15 mouse cellular contexts compared by ENCODE assay signal in the genomic region with DNA sequence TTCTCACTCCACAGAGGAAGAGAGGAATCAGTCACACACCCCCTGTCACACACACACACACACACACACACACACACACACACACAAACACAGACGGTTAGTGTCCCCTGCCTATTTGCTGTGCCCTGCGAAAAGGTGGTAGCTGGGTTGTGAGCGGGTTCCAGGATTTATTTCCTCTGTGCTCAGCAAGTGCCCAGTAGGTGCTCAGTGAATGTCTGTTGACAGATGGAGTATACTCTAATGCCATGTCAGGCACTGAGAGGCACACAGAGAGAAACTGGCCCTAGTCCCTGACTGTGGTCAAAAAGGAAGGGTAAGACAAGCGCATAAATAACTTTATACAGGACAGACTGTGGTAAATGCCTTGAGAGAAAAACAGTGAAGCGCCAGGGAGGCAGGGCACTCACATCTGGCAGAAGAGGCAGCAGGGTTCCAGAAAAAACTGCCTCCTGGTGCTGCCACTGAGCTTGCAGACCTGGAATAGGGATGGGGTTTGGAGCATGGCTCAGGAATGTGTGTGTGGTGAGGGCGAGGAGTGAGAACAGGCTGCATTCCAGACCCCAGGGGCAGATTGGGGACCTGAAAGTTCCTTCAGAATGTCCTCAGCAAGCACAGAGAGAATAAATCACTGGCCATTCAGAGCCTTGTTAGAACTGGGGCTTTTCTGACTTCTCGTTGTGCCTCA. TPM values are rescaled to one million over a fixed set of nuclear protein-coding genes. Genes with fewer than 3 reads are reported as not detected.
DNase-seq lines count a peak whose midpoint lies in the region; ATAC-seq and TF ChIP-seq lines count a peak whose summit lies in the region.
"Had no signal": no experiment of that assay in that cellular context is flagged by ENCODE, and none has a peak within 500 bp of the region (broad histone marks: within the 10 kb centered on the region; RNA-seq: fewer than 3 reads in every experiment).

No protein-coding gene starts in this region.

- peak overlapping the region; percentile 54 for H3K27ac ChIP-seq in heart, embryonic 11.5 days (ENCODE audit: low read depth, low read length)
- H3K27ac ChIP-seq in midbrain, embryonic 11.5 days (ENCODE audit: low read depth, low read length): no peak overlapping the region
- no peak overlapping the region for H3K27ac ChIP-seq in midbrain, embryonic 15.5 days
- H3K27ac ChIP-seq in layer of hippocampus, adult 2 months: no peak overlapping the region
- H3K27ac ChIP-seq: forebrain, embryonic 10.5 days; limb, embryonic 15.5 days; stomach, embryonic 15.5 days had no signal

- H3K27me3 ChIP-seq in heart, embryonic 11.5 days (ENCODE audit: control insufficient read depth, insufficient read depth, low read length): peaks cover 2% of the 10 kb centered on the region; the same call in 1 of the 2 replicates
- peaks cover 9% of the 10 kb centered on the region for H3K27me3 ChIP-seq in midbrain, embryonic 11.5 days (ENCODE audit: control insufficient read depth, insufficient read depth, low read length)
- H3K27me3 ChIP-seq in midbrain, embryonic 15.5 days (replicated peaks): peaks cover 3% of the 10 kb centered on the region
- H3K27me3 ChIP-seq: stomach, embryonic 15.5 days had no signal

- no peak for ATAC-seq in heart, embryonic 11.5 days (replicated peaks; ENCODE audit: insufficient number of reproducible peaks, low FRiP score, low TSS enrichment)
- no peak for ATAC-seq in midbrain, embryonic 11.5 days (ENCODE audit: low FRiP score)
- no peak for ATAC-seq in midbrain, embryonic 15.5 days (replicated peaks)
- ATAC-seq: inflammation-experienced regulatory T-cells, adult 6 months had no signal

- no peaks in the 10 kb centered on the region for H3K4me1 ChIP-seq in heart, embryonic 11.5 days (ENCODE audit: control insufficient read depth, insufficient read depth, low read length)
- H3K4me1 ChIP-seq in midbrain, embryonic 11.5 days (ENCODE audit: control insufficient read depth, insufficient read depth, low read length): no peaks in the 10 kb centered on the region
- no peaks in the 10 kb centered on the region for H3K4me1 ChIP-seq in midbrain, embryonic 15.5 days
- H3K4me1 ChIP-seq: limb, embryonic 15.5 days; stomach, embryonic 15.5 days had no signal

- H3K36me3 ChIP-seq in heart, embryonic 11.5 days (ENCODE audit: control insufficient read depth, insufficient read depth, low read length): no peaks in the 10 kb centered on the region
- no peaks in the 10 kb centered on the region for H3K36me3 ChIP-seq in midbrain, embryonic 11.5 days (ENCODE audit: control insufficient read depth, insufficient read depth, low read length)
- H3K36me3 ChIP-seq in midbrain, embryonic 15.5 days (replicated peaks): no peaks in the 10 kb centered on the region
- H3K36me3 ChIP-seq: forebrain, embryonic 10.5 days; limb, embryonic 15.5 days; stomach, embryonic 15.5 days had no signal

- no peak overlapping the region for H3K9ac ChIP-seq in heart, embryonic 11.5 days (ENCODE audit: low read depth, low read length)
- no peak overlapping the region for H3K9ac ChIP-seq in midbrain, embryonic 11.5 days (ENCODE audit: low read length)
- no peak overlapping the region for H3K9ac ChIP-seq in midbrain, embryonic 15.5 days
- H3K9ac ChIP-seq: limb, embryonic 15.5 days; lung, embryonic 14.5 days; stomach, embryonic 15.5 days had no signal

- no peaks in the 10 kb centered on the region for H3K9me3 ChIP-seq in heart, embryonic 11.5 days (replicated peaks; ENCODE audit: control insufficient read depth, low read length)
- H3K9me3 ChIP-seq in midbrain, embryonic 11.5 days (ENCODE audit: control insufficient read depth, low read length): no peaks in the 10 kb centered on the region
- H3K9me3 ChIP-seq in midbrain, embryonic 15.5 days: no peaks in the 10 kb centered on the region
- H3K9me3 ChIP-seq: forebrain, embryonic 10.5 days; limb, embryonic 15.5 days; stomach, embryonic 15.5 days had no signal

- no peak for TF ChIP-seq CTCF in layer of hippocampus, adult 2 months (conservative IDR thresholded peaks at IDR 0.05)

- H3K4me2 ChIP-seq in heart, embryonic 11.5 days: no peak overlapping the region
- no peak overlapping the region for H3K4me2 ChIP-seq in midbrain, embryonic 11.5 days
- no peak overlapping the region for H3K4me2 ChIP-seq in midbrain, embryonic 15.5 days
- H3K4me2 ChIP-seq: limb, embryonic 15.5 days; lung, embryonic 14.5 days; stomach, embryonic 15.5 days had no signal

- no peak overlapping the region for H3K4me3 ChIP-seq in heart, embryonic 11.5 days (ENCODE audit: low read depth, low read length)
- H3K4me3 ChIP-seq in midbrain, embryonic 11.5 days (ENCODE audit: low read depth, low read length): no peak overlapping the region
- H3K4me3 ChIP-seq in midbrain, embryonic 15.5 days: no peak overlapping the region
- H3K4me3 ChIP-seq in layer of hippocampus, adult 2 months: no peak overlapping the region
- H3K4me3 ChIP-seq: forebrain, embryonic 10.5 days; limb, embryonic 15.5 days; stomach, embryonic 15.5 days had no signal

- 46% methylated on average over 7 of the region's 7 CpGs for WGBS in heart, embryonic 11.5 days (ENCODE audit: insufficient replicate concordance)
- 79% methylated on average over 7 of the region's 7 CpGs for WGBS in midbrain, embryonic 11.5 days
- 77% methylated on average over 7 of the region's 7 CpGs for WGBS in midbrain, embryonic 15.5 days

- DNase-seq in heart, adult 8-10 months (ENCODE audit: low spot score): no peak
- peak; percentile 84 for DNase-seq in midbrain, embryonic 11.5 days (ENCODE audit: low spot score, missing footprints)
- DNase-seq in cerebellum, postnatal 14 days: peak; percentile 39 to 76
- peak; percentile 10 to 13 for DNase-seq in kidney, postnatal 4 days
- DNase-seq in layer of hippocampus, adult 2 months (ENCODE audit: low spot score in 2 of 2): no peak
- no peak for DNase-seq in T-cell, adult 2 months (ENCODE audit: low spot score)
- DNase-seq: heart, postnatal 4 days; lung, embryonic 14.5 days; thymus, postnatal 4 days had no signal

RNA-seq across cellular contexts. Expression of a gene that starts 52.8 kb away (rescaled TPM):
- polyA plus RNA-seq in heart, embryonic 11.5 days (2014; fragmentation: Nextera tagmentation; extraction: Ambion mirVana): 17.2 and 20.3 TPM in 2 replicates
- total RNA-seq in heart, adult 8-10 months (2022): 1 to 10 TPM; 3.2 to 4.3 (median 3.8) TPM
- polyA plus RNA-seq in midbrain, embryonic 11.5 days (2014; fragmentation: Nextera tagmentation; extraction: Ambion mirVana): 6.8 and 10.1 TPM in 2 replicates
- polyA plus RNA-seq in midbrain, embryonic 15.5 days (2015; fragmentation: Nextera tagmentation; extraction: Ambion mirVana): 7.0 and 7.6 TPM in 2 replicates
- total RNA-seq in layer of hippocampus, adult 2 months (2021): 10 to 100 TPM; 49.3 to 57.1 TPM

Comparison
In these comparisons a context has a peak if more than half of its experiments do, and no peak if none do; other contexts are left out.
1. DNase-seq: peak in midbrain, embryonic 11.5 days (single experiment), cerebellum, postnatal 14 days (2 of 2) and kidney, postnatal 4 days (2 of 2); none in heart, adult 8-10 months (single experiment), layer of hippocampus, adult 2 months (0 of 2) and T-cell, adult 2 months (single experiment).